Mouse (Mus musculus) stomach, embryonic 16.5 days (tissue): ENCODE results near the gene Cyfip2. TPM values are rescaled to one million over a fixed set of nuclear protein-coding genes. Genes with fewer than 3 reads are reported as not detected.

Source experiments
- ATAC-seq: fragments of 200-750 bp; cut with Nextera tagmentation; 2 replicates; pipeline ENCODE4 v1.8.0; 2017; ENCODE audit warnings: moderate number of reproducible peaks, moderate TSS enrichment; ENCODE audit not compliant: insufficient read depth, low FRiP score
- H3K27ac ChIP-seq: fragments of 300-500 bp; sonication (generic); 2 replicates; pipeline ENCODE4 v1.5.1; 2014; ENCODE audit warnings: low read length
- H3K27me3 ChIP-seq: fragments of 300-500 bp; sonication (generic); 2 replicates; pipeline ENCODE4 v1.6.1; 2014; ENCODE audit warnings: low read length, control low read depth, mixed read lengths; ENCODE audit not compliant: control insufficient read depth, insufficient read depth
- H3K36me3 ChIP-seq: fragments of 300-500 bp; sonication (generic); 2 replicates; pipeline ENCODE4 v1.6.1; 2014; ENCODE audit warnings: low read length; ENCODE audit not compliant: control insufficient read depth, insufficient read depth
- H3K4me1 ChIP-seq: fragments of 300-500 bp; sonication (generic); 2 replicates; pipeline ENCODE4 v1.6.1; 2014; ENCODE audit warnings: low read length, control low read depth, mixed read lengths; ENCODE audit not compliant: control insufficient read depth, insufficient read depth
- H3K4me2 ChIP-seq: fragments of 300-500 bp; sonication (generic); 2 replicates; pipeline ENCODE4 v1.6.1; 2014; ENCODE audit warnings: low read depth, low read length, mixed read lengths
- H3K4me3 ChIP-seq: fragments of 300-500 bp; sonication (generic); replicated peaks from 2 replicates; pipeline ENCODE4 v1.5.1; 2014; ENCODE audit warnings: mild to moderate bottlenecking, low read length
- H3K9ac ChIP-seq: fragments of 300-500 bp; sonication (generic); 2 replicates; pipeline ENCODE4 v1.6.1; 2014; ENCODE audit warnings: low read length
- H3K9me3 ChIP-seq: fragments of 300-500 bp; sonication (generic); replicated peaks from 2 replicates; pipeline ENCODE4 v1.6.1; 2016; ENCODE audit warnings: low read length, control low read depth; ENCODE audit not compliant: control insufficient read depth
- WGBS: fragments of 180-500 bp; shearing (Covaris S2); extraction: QIAGEN DNeasy Blood & Tissue Kit; methylation state at CpG from one replicate; pipeline ENCODE4 v1.1.7; 2014; 5-methylcytosine and 5-hydroxymethylcytosine counted together
- polyA plus RNA-seq: library from polyadenylated mRNA; unstranded; fragments of >200 nt; fragmentation: Nextera tagmentation; extraction: Ambion mirVana; gene quantifications from 2 replicates; pipeline ENCODE4 v1.2.1, GENCODE M21; 2015

Cyfip2 gene
- polyA plus RNA-seq, 1 experiment from 2014 or later = 8.1 TPM

DNA sequence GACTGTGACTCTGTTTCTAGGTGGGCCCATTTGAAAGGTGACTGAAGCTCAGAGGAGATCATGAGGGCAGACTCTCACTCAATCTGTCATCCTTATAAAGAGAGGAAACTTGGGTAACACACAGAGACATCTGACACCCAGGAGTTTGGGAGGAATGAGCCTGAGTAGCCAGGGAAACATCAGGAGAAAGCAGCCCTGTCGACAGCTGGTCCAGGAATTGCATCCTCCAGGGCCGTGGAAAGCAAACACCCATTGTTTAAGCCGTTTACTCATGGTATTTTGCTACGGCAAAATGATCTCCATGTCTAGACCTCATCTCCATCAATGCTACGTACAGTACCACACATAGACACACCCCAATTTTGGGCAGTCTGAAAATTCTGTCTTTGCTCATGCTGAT lies 24.6 kb downstream of the Cyfip2 start:
- no peaks in the 10 kb centered on the region for H3K9me3 ChIP-seq
- no peaks in the 10 kb centered on the region for H3K36me3 ChIP-seq
- ATAC-seq = no peak
- H3K4me3 ChIP-seq = no peak overlapping the region
- no peaks in the 10 kb centered on the region for H3K4me1 ChIP-seq
- no peak overlapping the region for H3K27ac ChIP-seq
- no peaks in the 10 kb centered on the region for H3K27me3 ChIP-seq
- 49% methylated on average over 5 of the region's 5 CpGs for WGBS
- H3K4me2 ChIP-seq = no peak overlapping the region
- H3K9ac ChIP-seq = no peak overlapping the region

DNA sequence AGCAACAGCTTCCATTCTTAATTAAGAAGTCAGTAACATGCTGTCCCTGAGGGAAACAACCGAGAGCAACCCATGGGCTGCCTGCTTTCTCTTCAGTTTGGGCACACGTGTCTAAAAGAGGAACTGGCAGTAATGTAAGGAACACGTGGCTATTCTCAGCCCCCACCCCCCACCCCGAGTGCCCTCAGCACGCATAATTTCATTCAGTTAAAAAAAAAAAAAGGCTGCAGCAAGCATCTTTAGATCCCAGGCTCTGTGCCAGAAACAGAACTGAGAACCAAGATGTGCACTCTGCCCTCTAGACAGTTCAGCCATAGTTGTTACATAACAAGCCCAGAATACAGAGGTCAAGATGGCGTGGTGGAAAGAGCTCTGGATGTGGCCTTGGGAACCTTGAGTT lies 25.9 kb downstream of the Cyfip2 start:
- no peaks in the 10 kb centered on the region for H3K27me3 ChIP-seq
- no peaks in the 10 kb centered on the region for H3K36me3 ChIP-seq
- no peak overlapping the region for H3K4me3 ChIP-seq
- no peak overlapping the region for H3K4me2 ChIP-seq
- H3K9me3 ChIP-seq = no peaks in the 10 kb centered on the region
- no peaks in the 10 kb centered on the region for H3K4me1 ChIP-seq
- WGBS = 51% methylated on average over 6 of the region's 6 CpGs
- no peak for ATAC-seq
- H3K27ac ChIP-seq = no peak overlapping the region
- no peak overlapping the region for H3K9ac ChIP-seq

DNA sequence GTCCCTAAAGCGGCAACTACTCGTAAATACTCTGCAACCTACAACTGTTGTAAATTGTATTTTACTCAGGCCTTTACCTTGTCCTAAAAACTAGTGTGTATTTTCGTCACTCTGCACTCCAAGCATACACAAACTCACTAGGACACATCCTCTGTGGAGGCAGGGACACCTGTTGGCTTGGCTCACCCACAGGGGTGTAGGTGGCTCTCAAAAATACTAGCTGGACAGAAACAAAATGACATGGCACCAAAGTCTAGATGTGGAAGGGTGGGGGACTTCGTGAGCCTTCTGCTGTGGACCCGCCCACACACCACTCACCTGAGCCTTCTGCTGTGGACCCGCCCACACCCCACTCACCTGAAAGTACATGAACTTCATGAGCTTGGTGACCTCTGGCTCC lies 28.9 kb downstream of the Cyfip2 start:
- Histone ChIP-seq H3K4me1 (no peaks in the 10 kb centered on the region), H3K4me2 (no peak overlapping the region), H3K9ac (no peak overlapping the region), H3K9me3 (no peaks in the 10 kb centered on the region), H3K27me3 (no peaks in the 10 kb centered on the region), H3K27ac (no peak overlapping the region), H3K4me3 (no peak overlapping the region), H3K36me3 (no peaks in the 10 kb centered on the region)
- WGBS = 86% methylated on average over 6 of the region's 6 CpGs
- no peak for ATAC-seq

DNA sequence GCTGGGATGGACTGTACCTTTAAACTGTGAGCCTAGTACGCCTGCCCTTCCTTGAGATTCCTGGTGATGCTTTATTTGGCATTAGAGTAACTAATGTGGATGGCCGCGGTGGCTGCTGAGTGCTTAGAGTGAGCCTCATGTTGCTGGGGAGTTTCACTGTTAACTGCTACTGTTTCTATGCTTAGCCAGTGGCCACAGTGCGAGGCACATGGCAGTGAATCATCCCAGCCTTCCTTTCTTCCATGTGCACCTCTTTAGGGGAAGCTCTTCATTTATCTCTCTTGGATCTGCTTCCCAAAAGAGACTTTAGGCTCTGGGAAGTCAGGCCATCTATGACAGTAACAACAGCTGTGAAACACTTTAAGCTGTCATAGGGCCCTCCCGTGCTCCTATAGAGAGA lies 30.0 kb downstream of the Cyfip2 start:
- no peaks in the 10 kb centered on the region for H3K27me3 ChIP-seq
- H3K4me3 ChIP-seq = no peak overlapping the region
- 86% methylated on average over 5 of the region's 5 CpGs for WGBS
- no peak overlapping the region for H3K9ac ChIP-seq
- no peak overlapping the region for H3K4me2 ChIP-seq
- no peak for ATAC-seq
- no peaks in the 10 kb centered on the region for H3K36me3 ChIP-seq
- H3K27ac ChIP-seq = no peak overlapping the region
- no peaks in the 10 kb centered on the region for H3K4me1 ChIP-seq
- no peaks in the 10 kb centered on the region for H3K9me3 ChIP-seq

- no peak for ATAC-seq
- no peak overlapping the region for H3K4me3 ChIP-seq
- WGBS = 87% methylated on average over 12 of the region's 12 CpGs
Measured at GRCm38 (mm10) chr11:46278709-46279108, 34.0 kb downstream of the Cyfip2 start.

GRCm38 (mm10) chr11:46278140-46278539 lies 34.5 kb downstream of the Cyfip2 start:
- Histone ChIP-seq H3K4me3 (no peak overlapping the region), H3K9ac (no peak overlapping the region), H3K9me3 (no peaks in the 10 kb centered on the region), H3K27me3 (no peaks in the 10 kb centered on the region), H3K27ac (no peak overlapping the region), H3K4me1 (no peaks in the 10 kb centered on the region), H3K36me3 (no peaks in the 10 kb centered on the region), H3K4me2 (no peak overlapping the region)
- WGBS = 72% methylated on average over 5 of the region's 5 CpGs
- no peak for ATAC-seq

More at GRCm38 (mm10) chr11:46278709-46279108, 34.0 kb downstream of the Cyfip2 start:
- no peaks in the 10 kb centered on the region for H3K9me3 ChIP-seq
- no peak overlapping the region for H3K9ac ChIP-seq
- H3K27me3 ChIP-seq = no peaks in the 10 kb centered on the region
- H3K36me3 ChIP-seq = no peaks in the 10 kb centered on the region
- no peaks in the 10 kb centered on the region for H3K4me1 ChIP-seq
- H3K4me2 ChIP-seq = no peak overlapping the region
- no peak overlapping the region for H3K27ac ChIP-seq

- WGBS = 44% methylated on average over 5 of the region's 5 CpGs
Measured at GRCm38 (mm10) chr11:46276778-46277177, 35.9 kb downstream of the Cyfip2 start.

GRCm38 (mm10) chr11:46276168-46276567 lies 36.5 kb downstream of the Cyfip2 start:
- H3K4me3 ChIP-seq = no peak overlapping the region
- ATAC-seq = no peak
- WGBS = 86% methylated on average over 8 of the region's 8 CpGs
- no peaks in the 10 kb centered on the region for H3K9me3 ChIP-seq
- no peak overlapping the region for H3K9ac ChIP-seq
- no peaks in the 10 kb centered on the region for H3K4me1 ChIP-seq
- H3K27ac ChIP-seq = no peak overlapping the region
- no peaks in the 10 kb centered on the region for H3K36me3 ChIP-seq
- H3K27me3 ChIP-seq = no peaks in the 10 kb centered on the region
- H3K4me2 ChIP-seq = no peak overlapping the region

More at GRCm38 (mm10) chr11:46276778-46277177, 35.9 kb downstream of the Cyfip2 start:
- no peaks in the 10 kb centered on the region for H3K36me3 ChIP-seq
- H3K4me3 ChIP-seq = no peak overlapping the region
- H3K4me2 ChIP-seq = no peak overlapping the region
- no peak overlapping the region for H3K9ac ChIP-seq
- ATAC-seq = no peak
- H3K9me3 ChIP-seq = no peaks in the 10 kb centered on the region
- H3K27ac ChIP-seq = no peak overlapping the region
- no peaks in the 10 kb centered on the region for H3K27me3 ChIP-seq
- no peaks in the 10 kb centered on the region for H3K4me1 ChIP-seq

DNA sequence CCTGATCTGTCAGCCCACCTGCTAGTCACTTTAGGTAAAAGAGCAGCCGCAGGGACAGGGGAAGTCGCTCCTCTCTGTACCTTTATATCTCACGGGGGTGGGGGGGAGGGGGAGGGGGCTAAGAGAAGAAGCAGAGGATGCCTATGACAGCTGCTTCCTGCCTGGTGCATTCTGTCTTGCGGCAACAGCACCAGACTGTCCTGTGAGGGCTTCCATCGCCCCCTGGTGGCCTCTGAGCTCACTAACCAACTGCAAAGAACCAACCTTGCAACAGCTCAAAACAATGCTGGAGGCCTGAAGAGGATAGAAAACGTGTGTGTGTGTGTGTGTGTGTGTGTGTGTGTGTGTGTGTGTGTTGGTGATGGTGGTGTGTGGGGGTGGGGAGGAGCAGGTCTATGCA lies 37.4 kb downstream of the Cyfip2 start:
- ATAC-seq = peak; percentile 62
- H3K27ac ChIP-seq = no peak overlapping the region
- no peaks in the 10 kb centered on the region for H3K9me3 ChIP-seq
- no peak overlapping the region for H3K9ac ChIP-seq
- H3K4me3 ChIP-seq = no peak overlapping the region
- H3K27me3 ChIP-seq = no peaks in the 10 kb centered on the region
- WGBS = 9% methylated on average over 6 of the region's 6 CpGs
- H3K4me1 ChIP-seq = no peaks in the 10 kb centered on the region
- no peaks in the 10 kb centered on the region for H3K36me3 ChIP-seq
- no peak overlapping the region for H3K4me2 ChIP-seq

DNA sequence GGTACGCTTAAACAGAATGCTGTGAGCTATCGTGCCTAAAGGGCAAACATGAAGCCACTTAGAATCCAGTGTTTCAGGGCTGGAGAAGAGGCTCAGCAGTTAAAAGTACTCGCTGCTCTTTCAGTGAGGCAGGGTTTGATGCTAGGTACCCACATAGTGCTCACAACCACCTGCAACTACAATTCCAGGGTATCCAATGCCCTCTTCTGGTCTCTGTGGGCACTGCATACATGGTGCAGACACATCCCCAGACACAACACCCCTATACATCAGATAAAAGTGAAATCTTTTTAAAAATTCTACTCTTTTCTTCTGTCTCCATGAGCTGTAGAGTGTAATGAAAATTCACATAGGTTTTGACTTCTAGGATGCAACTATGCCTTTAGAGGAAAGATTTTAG lies 38.7 kb downstream of the Cyfip2 start:
- H3K9ac ChIP-seq = no peak overlapping the region
- H3K27me3 ChIP-seq = no peaks in the 10 kb centered on the region
- ATAC-seq = no peak
- no peaks in the 10 kb centered on the region for H3K4me1 ChIP-seq
- H3K4me2 ChIP-seq = no peak overlapping the region
- no peaks in the 10 kb centered on the region for H3K36me3 ChIP-seq
- WGBS = 95% methylated on average over 3 of the region's 3 CpGs
- no peak overlapping the region for H3K4me3 ChIP-seq
- H3K9me3 ChIP-seq = no peaks in the 10 kb centered on the region
- no peak overlapping the region for H3K27ac ChIP-seq
